9 mouse cellular contexts compared by ENCODE assay signal in genomic region chr1:74901686-74902085, GRCm38 (mm10). TPM values are rescaled to one million over a fixed set of nuclear protein-coding genes. Genes with fewer than 3 reads are reported as not detected.
DNase-seq lines count a peak whose midpoint lies in the region; ATAC-seq lines count a peak whose summit lies in the region.
"Had no signal": no experiment of that assay in that cellular context is flagged by ENCODE, and none has a peak within 500 bp of the region (broad histone marks: within the 10 kb centered on the region; RNA-seq: fewer than 3 reads in every experiment).

No protein-coding gene starts in this region.

- intact Hi-C loops in heart, postnatal 14 days (cut with DNase I), result no loop called here

- peak; percentile 25 to 57 for DNase-seq in heart, postnatal 14 days
- DNase-seq in heart, adult 9 months (ENCODE audit: low spot score in 2 of 2), result no peak
- peak; percentile 58 for DNase-seq in 3T3-L1 (ENCODE audit: low read depth, low spot score)
- peak; percentile 16 for DNase-seq in MEL-GATA-1-ER (ENCODE audit: extremely low read depth, low read depth)
- peak; percentile 69 to 72 for DNase-seq in cerebellum, postnatal 36 days
- peak; percentile 48 for DNase-seq in layer of hippocampus, adult 9-10 months (ENCODE audit: low spot score)
- peak; percentile 73 for DNase-seq in retina, embryonic 14.5 days (ENCODE audit: low spot score)

- no peak for ATAC-seq in megakaryocyte, adult 5-6 weeks (ENCODE audit: poor library complexity, severe bottlenecking)

RNA-seq across cellular contexts. Expression of gene Cryba2, which starts 8.7 kb away (rescaled TPM):
- not detected for total RNA-seq in heart, postnatal 14 days (2021)
- total RNA-seq in megakaryocyte, adult 5-6 weeks (2015), result not detected in 2 replicates
- total RNA-seq in megakaryocyte, adult 5-6 weeks (2017), result not detected in 2 replicates

RNA-seq across cellular contexts. Expression of gene Fev, which starts 16.5 kb away (rescaled TPM):
- total RNA-seq in heart, postnatal 14 days (2021), result not detected
- total RNA-seq in megakaryocyte, adult 5-6 weeks (2015), result not detected in 2 replicates
- not detected in 2 replicates for total RNA-seq in megakaryocyte, adult 5-6 weeks (2017)
- total RNA-seq: layer of hippocampus, adult 8-10 months had no signal

RNA-seq across cellular contexts. Expression of gene Cfap65, which starts 33.7 kb away (rescaled TPM):
- total RNA-seq in heart, postnatal 14 days (2021), result under 1 TPM in 1 of 2 experiments, not detected in 1; 0.45 TPM
- not detected in 2 replicates for total RNA-seq in megakaryocyte, adult 5-6 weeks (2015)
- not detected in 2 replicates for total RNA-seq in megakaryocyte, adult 5-6 weeks (2017)

RNA-seq across cellular contexts. Expression of gene Cdk5r2, which starts 47.0 kb away (rescaled TPM):
- not detected for total RNA-seq in heart, postnatal 14 days (2021)
- total RNA-seq in megakaryocyte, adult 5-6 weeks (2015), result not detected in 2 replicates
- not detected in 2 replicates for total RNA-seq in megakaryocyte, adult 5-6 weeks (2017)

RNA-seq across cellular contexts. Expression of gene Ihh, which starts 49.8 kb away (rescaled TPM):
- under 1 TPM in 1 of 2 experiments, not detected in 1; 0.12 TPM for total RNA-seq in heart, postnatal 14 days (2021)
- total RNA-seq in megakaryocyte, adult 5-6 weeks (2015), result 0.11 TPM in 1 of 2 replicates, not detected in the other
- total RNA-seq in megakaryocyte, adult 5-6 weeks (2017), result not detected in 2 replicates

Comparison
In these comparisons a context has a peak if more than half of its experiments do, and no peak if none do; other contexts are left out.
1. DNase-seq: peak in heart, postnatal 14 days (2 of 2), 3T3-L1 (single experiment), MEL-GATA-1-ER (single experiment), cerebellum, postnatal 36 days (2 of 2), layer of hippocampus, adult 9-10 months (single experiment) and retina, embryonic 14.5 days (single experiment); none in heart, adult 9 months (0 of 2).